Mouse (Mus musculus) adrenal gland, postnatal 10 days (tissue): ENCODE data around the gene Igdcc3. TPM values are rescaled to one million over a fixed set of nuclear protein-coding genes. Genes with fewer than 3 reads are reported as not detected.

Experiments
- DNase-seq: peaks from one replicate; pipeline ENCODE4 v3.0.0; 2021; ENCODE audit warnings: mixed read lengths
- total RNA-seq, 2 experiments: library from RNA; stranded (reverse); gene quantifications; 2 replicates each; pipeline ENCODE4 v1.2.3; 2021

The Igdcc3 gene
- total RNA-seq, 2 experiments from 2014 or later = 1.2 to 1.7 TPM

DNA sequence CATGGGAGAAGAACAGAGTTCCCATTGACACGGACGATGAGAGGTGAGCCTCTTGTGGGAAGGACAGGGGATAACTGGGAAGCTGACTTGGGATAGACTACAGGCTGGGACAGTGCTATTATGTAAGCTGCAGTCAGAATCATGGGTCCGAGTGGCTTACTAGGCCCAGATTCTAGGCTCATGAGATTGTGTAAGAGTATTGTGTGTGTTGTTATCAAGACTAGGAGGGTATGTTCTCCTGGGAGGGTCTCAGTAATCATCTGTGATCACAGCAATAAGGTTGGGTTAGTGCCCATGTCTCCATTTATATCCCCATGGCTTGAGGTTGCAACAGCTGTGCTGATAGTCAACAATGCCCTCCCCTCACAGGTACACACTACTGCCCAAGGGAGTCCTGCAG is 36.5 kb downstream of the Igdcc3 start:
- no peak for DNase-seq

DNA sequence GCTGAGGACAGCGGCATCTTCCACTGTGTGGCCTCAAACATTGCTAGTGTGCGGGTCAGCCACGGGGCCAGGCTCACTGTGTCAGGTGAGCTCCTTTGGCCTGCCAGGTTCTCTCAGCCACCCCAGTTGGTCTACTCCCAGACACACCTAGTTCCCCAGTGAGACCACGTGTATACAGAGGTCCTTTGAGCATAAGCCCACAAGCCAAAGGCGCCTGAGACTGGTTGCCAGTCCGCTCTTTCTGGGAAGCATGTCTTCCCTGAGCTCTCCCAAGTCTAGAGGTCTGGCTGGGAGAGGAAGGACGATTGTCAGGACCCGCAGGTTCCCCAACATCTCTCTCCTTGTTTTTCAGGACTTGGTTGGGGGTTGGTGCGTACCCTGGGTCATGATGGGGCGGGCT is 36.9 kb downstream of the Igdcc3 start:
- no peak for DNase-seq

DNA sequence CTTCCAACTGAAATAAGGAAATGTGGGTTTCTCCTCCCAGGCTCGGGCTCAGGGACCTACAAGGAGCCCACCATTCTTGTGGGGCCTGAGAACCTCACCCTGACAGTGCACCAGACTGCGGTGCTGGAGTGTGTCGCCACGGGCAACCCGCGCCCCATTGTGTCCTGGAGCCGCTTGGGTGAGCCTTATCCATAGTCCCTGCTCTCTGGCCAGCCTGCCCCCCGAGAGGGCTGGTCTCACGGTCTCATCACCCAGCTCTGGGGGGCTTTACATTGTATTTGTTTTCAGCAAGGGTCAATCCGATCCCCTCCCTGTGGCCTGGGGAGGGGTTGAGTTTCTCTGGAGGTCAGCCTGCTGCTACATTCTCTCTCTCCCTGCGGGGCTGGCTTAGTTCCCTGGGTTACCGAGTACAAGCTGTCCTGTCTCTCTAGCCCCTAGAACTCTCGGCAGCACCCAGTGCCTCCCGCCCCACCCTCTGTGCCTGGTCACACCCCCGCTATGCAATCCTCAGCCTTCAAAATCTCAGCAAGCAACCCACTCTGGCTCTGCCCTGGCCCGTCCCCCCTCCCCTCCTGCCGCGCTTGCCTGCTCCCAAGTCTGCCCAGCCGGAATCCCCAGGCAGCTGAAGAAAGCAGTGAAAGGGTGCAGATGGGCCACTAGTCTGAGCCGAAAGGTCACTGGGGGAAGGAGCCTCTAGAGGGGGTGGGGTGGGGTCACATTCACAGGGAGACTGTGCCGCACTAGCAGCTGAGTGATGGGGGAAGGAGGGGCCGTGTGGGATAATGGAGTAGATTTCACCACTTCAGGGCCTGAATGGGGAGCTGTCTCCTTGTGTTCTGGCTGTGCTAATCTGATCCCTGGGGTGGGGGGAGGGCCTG is 37.6 kb downstream of the Igdcc3 start:
- DNase-seq = peak; percentile 39

DNA sequence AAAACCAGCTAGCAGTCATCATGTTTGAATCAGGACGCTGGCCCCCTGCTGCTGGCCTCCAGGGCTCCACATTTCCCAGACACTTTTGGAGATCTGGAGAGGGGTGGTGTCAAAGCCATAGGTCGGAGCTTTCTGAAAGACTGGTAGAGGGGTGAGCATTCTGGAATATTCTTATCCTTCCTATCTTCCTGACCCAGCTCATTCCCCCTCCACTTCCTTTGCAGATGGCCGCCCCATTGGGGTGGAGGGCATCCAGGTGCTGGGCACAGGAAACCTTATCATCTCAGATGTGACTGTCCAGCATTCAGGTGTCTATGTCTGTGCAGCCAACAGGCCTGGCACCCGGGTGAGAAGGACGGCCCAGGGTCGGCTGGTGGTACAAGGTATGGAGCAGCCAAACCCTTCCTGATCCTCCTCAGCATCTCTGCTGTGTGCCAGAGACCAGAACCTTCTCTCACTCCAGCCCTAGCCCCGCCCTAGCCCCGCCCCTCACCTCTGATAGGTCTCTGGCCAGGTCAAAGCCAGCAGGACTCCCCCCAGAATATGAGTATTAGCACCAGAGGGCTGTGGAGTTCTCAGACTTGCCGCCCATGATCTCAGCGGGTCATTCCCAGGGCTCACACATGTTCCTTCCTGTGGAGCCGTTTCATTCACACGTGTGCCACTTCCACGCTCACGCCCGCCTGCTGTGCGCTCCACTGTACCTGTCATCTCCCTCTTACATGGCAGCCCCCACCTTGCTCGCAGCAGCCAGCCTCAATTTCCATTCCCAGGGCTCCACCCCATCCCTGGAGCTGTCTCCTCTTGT is 39.0 kb downstream of the Igdcc3 start:
- no peak for DNase-seq

DNA sequence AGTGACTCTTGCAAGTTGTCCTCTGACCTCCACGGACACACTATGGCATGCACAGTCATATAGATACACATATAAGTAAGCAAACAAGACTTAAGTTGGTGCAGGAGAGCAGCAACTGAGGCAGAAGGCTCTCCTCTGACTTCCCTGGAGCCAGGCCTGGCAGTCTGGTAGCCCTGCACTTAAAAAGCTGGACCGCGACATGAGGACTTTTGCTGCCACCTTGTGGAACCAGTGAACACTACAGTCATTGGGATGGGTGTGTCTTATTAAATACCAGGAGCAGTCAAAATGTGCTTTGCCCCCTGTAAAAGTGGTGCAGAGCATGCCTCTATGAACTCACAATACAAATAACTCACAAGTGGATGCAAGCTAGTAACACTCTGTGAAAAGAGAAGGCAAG is 47.6 kb downstream of the Igdcc3 start:
- DNase-seq = peak; percentile 89

DNA sequence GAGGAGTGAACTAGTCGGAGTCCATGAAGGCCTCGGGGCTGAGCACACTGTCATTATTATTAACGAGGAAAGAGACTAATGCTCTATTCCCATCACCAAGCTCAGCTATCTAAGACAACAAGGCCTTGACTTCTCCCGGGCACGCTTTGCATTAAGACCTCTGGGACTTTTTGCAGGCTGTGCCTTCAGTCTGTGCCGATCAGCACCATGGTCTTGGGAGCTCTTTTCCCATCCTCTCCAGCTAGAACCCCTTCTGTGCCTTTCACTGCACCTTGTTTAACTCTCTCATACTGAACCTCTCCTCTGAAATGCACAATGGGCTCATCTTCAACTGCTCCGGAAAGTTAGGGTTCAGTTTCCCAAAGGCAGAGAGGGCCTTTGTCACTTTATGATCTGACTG is 49.3 kb downstream of the Igdcc3 start:
- no peak for DNase-seq

DNA sequence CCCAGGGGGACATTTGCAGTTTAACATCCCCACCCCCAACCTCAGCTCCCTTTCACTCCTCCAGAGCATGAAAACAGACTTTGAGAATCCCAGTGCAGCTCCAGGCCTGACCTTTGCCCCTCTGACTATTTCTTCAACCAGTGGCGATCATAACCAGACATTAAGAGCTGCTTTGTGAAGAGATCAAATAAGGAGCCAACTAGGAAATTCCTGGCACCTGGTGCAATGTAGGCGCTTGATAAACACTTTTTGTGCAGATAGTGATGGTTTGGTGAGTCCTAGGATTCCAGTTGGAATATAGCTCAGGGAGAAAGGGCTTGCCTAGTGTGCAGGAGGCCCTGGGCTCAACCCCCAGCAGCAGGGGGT is 50.4 kb downstream of the Igdcc3 start:
- DNase-seq = no peak

DNA sequence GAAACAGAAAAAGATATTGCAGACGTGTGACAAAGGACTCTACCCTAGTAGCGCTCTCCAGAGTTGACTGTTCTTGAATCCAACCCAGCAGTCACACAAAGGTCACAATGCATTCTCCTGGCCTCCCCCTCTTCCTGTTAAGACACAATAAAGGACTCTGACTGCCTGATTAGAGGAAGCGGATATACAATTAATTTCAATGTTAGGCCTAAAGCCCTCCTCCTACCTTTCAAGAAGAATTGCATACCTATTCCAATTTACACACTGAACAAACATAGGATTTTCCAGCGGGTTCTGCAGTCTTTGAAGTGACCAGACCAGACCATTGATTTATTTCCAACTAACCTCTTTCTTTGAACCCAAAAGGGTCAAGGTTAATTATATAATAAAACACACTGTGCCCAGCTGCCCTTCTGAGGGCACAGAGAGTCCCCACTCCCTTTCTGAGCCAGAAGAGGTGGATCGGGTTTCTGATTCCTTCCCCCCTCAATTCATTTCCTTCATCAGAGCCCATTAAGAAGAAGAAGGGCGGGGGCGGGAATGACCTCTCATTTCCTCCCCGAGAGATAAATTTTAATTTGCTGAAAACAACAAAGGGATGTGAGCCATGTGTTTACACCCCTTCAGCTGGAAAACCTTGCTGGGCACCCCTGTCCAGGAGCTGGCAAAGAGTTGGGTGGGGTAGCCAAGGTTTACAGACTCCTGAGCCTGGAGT is 50.9 kb downstream of the Igdcc3 start:
- no peak for DNase-seq

DNA sequence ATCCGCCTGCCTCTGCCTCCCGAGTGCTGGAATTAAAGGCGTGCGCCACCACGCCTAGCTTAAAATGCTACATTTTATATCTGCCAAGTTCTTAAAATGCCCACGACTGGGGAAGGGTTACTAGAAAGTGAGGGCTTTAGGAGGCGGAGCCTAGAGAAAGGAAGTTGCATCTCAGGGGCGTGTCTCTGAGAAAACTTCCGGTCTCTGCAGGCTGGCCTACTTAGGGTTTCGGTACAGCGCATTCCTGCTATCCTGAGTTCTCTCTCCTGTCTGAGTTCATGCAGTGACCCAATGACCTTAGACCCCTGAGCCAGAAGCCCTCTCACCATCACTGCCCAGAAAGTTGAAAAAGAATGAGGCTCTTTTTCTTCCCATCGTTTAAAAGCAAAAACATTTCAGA is 52.2 kb downstream of the Igdcc3 start:
- no peak for DNase-seq

DNA sequence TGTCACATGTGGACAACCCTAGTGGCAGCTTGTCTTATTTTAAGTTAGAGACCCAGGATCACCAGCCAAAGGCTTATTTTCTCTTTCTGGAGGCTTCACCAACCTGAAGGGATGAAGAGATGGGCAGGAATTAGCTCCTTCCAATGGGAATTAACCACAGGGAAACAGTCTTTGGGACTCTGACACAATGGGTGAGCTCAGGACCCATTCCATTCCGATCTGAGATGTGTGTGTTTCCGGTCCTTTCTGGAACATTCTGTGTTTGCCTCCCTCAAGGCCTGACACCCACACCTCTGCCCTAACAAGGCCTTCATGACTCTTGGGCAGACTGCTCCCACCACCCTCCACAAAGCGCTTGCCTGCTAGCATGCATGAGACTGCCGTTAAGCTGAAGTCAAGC is 54.1 kb downstream of the Igdcc3 start, which contains the start of gene Parp16:
Gene Parp16, plus strand, starts transcription at position 301 of the 400 bp plus-strand sequence.
- DNase-seq = no peak

DNA sequence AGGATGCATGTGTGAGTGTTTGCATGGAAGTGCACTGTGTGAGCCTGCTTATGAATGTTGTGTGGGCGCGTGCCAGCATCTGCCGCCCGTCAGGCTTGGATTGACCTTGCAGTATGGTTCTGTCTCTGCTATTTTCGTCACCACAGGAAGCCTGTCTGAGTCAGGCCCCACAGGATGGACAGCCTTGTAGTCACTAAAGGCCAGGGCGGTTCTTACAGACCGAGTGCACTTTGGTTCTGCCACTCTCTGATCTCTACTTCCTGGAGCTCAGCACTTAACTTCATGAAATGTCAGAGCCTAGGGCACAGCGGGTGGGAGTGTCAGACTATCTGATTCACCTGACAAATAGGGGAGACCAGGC is 54.6 kb downstream of the Igdcc3 start:
- peak; percentile 82 for DNase-seq

DNA sequence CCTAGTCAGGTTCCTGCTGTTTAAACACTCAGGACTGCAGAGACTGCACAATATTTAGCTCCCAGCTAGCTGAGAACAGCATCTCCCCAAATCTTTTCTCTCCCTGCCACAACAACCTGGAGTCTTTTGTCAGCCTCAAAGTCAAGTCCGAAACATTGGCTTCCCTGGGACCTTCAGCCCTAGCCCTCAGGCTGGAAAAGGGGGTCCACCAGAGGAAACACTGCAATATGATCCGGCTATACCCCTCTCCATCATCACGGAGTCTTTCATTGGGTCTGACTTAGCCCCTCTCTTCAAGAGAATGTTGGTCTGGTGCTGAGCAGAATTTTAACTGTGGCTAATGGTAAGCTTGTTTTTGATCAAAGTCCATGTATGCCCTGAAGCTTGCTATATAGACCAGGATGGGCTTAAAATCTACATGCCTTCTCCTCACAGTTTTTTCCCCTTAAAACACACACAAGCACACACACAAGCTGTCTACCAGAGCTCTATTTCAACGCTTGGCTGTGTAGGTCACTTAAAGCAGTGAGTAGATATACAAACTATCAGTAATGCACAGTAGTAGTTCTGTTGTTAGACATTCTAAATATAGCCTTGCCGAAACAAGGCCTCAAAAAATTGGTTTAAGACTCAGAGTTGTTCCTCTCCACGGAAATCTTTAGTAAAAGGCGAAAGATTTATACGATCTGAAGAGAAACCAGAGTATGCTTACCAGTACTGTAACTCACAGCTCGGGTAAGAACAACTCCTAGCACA is 55.2 kb downstream of the Igdcc3 start:
- no peak for DNase-seq

DNA sequence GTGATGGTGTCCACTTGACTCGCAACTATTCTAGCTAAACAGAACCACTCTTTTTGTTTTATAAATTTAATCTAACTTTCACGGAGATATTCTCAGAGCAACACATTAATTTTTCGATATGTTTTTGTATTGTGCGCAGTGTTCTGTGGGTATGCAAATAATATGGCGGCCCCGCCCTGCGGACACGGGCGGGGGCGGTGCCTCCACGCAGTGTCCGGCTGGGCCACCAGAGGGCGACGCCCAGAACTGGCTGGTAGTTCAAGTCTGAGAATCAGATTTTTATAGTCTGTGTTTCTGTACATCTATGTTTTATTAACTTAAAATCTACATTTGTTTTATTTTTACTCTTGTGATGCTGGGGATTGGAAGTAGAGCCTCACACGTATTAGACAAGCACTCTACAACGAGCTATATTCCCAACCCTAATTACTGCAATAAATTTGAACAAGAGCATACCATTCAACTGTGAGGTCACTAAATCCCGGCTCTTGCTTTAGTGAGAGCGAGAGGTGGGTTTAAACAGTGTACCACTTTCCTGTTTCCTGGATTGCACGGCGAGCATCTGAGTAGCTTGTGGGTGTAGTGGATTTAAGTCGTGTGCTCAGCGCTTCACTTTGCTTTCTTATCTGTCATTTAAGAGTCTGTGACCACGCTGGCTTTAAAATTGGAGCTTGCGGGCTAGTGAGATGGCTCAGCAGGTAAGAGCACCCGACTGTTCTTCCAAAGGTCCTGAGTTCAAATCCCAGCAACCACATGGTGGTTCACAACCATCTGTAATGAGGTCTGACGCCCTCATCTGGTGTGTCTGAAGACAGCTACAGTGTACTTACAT is 56.0 kb downstream of the Igdcc3 start:
- DNase-seq = peak; percentile 98

DNA sequence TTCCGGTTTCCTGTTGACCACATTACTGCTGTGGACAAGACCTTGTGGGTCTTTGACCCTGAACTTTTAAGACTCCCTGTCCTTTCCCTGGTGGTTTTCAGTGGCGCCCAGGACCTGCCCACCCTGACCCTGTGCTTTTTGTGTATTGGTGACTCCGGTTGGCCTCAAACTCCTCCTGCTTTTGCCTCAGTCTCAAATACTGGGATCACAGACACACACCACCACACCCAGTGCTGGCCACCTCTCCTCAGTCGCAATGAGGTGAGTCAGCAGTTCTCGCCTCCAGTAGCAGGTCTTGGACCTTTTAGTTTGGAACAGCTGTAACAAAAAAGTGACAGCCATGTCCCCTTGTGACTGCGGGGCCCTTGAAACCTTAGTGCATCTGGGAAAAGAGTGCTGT is 56.8 kb downstream of the Igdcc3 start:
- no peak for DNase-seq

DNA sequence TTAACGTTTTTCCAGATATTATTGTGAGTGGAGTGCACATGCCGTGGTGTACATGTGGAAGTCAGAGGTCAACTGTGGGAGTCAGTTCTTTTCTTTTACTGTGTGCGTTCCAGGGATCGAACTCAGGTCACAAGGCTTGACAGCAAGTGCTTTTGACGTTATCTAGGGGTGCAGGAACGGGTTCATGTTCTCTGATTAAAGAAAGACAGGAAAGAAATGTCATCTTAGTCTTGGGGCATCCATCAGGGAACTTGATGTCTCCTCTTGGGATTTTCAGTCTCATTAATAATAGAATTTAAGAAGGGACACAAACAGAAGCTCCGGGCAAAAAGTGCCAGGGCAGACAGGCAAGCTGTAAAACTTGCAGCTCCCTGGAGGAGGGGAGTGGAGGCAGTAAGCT is 58.7 kb downstream of the Igdcc3 start:
- DNase-seq = no peak

DNA sequence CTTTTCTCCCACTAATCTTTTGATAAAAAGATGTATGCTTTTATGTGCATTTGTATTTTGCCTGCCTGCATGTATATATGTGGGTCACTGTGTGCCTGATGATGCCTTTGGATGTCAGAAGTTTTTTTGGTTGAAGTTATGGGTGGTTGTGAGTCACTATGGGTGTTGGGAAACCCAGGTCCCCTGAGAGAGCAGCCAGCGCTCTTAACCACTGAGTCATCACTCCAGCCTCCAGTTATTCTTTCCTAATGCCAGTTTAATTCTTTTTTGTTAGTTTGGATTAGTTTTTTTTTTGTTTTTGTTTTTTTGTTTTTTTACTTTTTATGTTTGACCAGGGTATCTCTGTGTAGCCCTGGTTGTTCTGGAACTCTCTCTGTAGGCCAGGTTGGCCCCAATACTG is 59.6 kb downstream of the Igdcc3 start:
- peak; percentile 70 for DNase-seq

DNA sequence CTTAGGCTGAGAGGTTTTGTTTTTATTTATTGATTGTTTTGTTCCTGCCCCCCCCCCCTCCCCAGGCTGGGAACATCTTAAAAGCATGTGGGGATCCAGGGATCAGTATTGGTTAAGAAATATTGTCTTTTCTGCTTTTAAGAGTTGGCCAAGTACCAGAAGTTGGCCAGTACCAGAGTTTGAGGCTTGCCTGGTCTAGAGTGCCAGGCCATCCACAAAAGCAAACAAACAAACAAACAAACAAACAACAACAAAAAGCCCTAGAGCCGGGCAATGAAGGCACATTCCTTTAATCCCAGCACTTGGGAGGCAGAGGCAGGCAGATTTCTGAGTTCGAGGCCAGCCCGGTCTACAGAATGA is 60.0 kb downstream of the Igdcc3 start:
- no peak for DNase-seq

DNA sequence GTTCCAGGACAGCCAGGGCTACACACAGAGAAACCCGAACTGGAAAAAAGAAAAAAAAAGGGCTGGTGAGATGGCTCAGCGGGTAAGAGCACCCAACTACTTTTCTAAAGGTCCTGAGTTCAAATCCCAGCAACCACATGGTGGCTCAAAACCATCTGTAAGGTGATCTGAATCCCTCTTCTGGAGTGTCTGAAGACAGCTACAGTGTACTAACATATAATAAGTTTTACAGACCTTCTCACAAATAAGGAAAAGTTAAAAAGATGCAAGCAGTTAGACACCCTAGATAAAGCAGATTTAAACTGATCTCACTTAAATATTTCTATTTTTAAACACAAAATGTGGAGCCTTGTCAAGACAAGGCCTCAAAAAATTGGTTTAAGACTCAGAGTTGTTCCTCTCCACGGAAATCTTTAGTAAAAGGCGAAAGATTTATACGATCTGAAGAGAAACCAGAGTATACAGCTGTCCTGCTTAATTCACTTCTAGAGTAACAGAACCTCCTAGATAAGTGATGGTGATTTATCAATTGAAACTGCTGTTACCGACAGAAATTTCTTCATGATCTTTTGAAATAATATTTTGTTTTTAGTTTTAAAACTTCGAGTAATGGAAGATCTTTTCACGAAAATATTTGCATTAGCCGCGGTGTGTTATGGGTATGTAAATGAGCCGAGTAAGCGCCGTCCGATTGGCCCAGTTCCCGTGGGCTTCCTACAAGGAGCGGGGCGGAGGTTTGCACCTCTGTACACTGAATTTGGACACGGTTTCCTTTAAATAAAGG is 60.6 kb downstream of the Igdcc3 start:
- DNase-seq = peak; percentile 88

DNA sequence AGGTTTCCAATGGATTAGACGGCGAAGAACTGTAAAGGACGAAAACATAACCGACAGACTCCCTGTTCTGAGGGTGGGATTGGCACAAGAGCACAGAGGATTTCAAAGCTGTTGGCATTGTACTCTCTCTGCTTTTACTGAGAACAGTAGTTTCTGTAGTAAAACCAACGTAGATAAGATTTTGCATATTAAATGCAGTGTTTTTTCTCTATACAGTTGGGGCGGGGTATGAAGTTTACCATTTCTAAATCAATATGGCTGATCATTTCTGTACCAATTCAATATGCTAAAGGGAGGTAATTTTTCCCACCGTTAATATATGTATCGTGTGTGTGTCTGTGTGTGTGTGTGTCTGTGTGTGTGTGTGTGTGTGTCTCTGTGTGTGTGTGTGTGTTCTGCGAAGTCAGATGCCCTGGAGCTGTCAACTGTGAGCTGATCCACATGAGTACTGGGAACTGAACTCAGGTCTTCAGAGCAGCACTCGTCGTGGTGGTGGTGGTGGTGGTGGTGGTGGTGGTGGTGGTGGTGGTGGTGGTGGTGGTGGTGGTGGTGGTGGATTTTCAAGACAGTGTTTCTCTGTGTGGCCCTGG is 61.3 kb downstream of the Igdcc3 start:
- no peak for DNase-seq
